Mouse (Mus musculus) CH12.LX (cell line): ENCODE measurements around the gene Syt1. TPM values are rescaled to one million over a fixed set of nuclear protein-coding genes. Genes with fewer than 3 reads are reported as not detected.

Experiments used
- DNase-seq: peaks from one replicate; pipeline ENCODE4 v3.0.0-alpha.2; 2013; ENCODE audit errors: extremely low read depth
- H3K27ac ChIP-seq: 2 replicates; pipeline ENCODE4 v1.5.1; 2012; ENCODE audit warnings: low read depth, mild to moderate bottlenecking, control low read depth, moderate library complexity; ENCODE audit not compliant: insufficient read depth
- H3K27me3 ChIP-seq: replicated peaks from 2 replicates; pipeline ENCODE3; 2012; ENCODE audit warnings: inconsistent platforms
- H3K36me3 ChIP-seq, 2 experiments: replicated peaks in 1 of 2; 2 replicates each; pipeline versions ENCODE3 to v1.6.1; 2012; ENCODE audit warnings: inconsistent platforms in 1 of 2, low read length in 1 of 2, mild to moderate bottlenecking in 1 of 2, mixed read lengths in 1 of 2, moderate library complexity in 1 of 2; ENCODE audit not compliant: control insufficient read depth in 1 of 2, insufficient read depth in 1 of 2
- H3K4me1 ChIP-seq, 2 experiments: 2 replicates each; pipeline ENCODE4 v1.6.1; 2012; ENCODE audit warnings: inconsistent platforms in 1 of 2, moderate library complexity in 1 of 2; ENCODE audit not compliant: insufficient read depth in 2 of 2, control insufficient read depth in 1 of 2
- H3K4me2 ChIP-seq: 2 replicates; pipeline ENCODE4 v1.6.1; 2012; ENCODE audit warnings: low read depth, mild to moderate bottlenecking, control low read depth; ENCODE audit not compliant: poor library complexity, insufficient read depth, severe bottlenecking
- H3K4me3 ChIP-seq, 3 experiments: fragments of 150-350 bp in 1 of 3; sonication (generic) in 1 of 3; replicated peaks in 1 of 3; 2 replicates each; pipeline versions ENCODE3 to v1.5.1; 2011 to 2012; ENCODE audit warnings: low read depth in 2 of 3, low read length in 2 of 3, mild to moderate bottlenecking in 2 of 3, moderate library complexity in 2 of 3, control low read depth in 1 of 3, improper control_type of control experiment in 1 of 3, inconsistent platforms in 1 of 3, mixed read lengths in 1 of 3; ENCODE audit not compliant: poor library complexity in 1 of 3
- H3K79me2 ChIP-seq: replicated peaks from 2 replicates; pipeline ENCODE4 v1.6.1; 2012; ENCODE audit warnings: mild to moderate bottlenecking, moderate library complexity; ENCODE audit not compliant: control insufficient read depth, poor library complexity, insufficient read depth, severe bottlenecking; ENCODE audit errors: extremely low read depth
- H3K9ac ChIP-seq: 2 replicates; pipeline ENCODE4 v1.6.1; 2012; ENCODE audit warnings: low read depth, mild to moderate bottlenecking, control low read depth, moderate library complexity; ENCODE audit not compliant: insufficient read depth
- H3K9me3 ChIP-seq: replicated peaks from 2 replicates; pipeline ENCODE3; 2012; ENCODE audit warnings: low read length, inconsistent platforms, mixed read lengths
- CHD1 ChIP-seq: IDR thresholded peaks from 2 replicates; pipeline ENCODE4 v1.6.1; 2012; ENCODE audit warnings: low read depth, low read length, improper control_type of control experiment, inconsistent platforms
- ELF1 ChIP-seq: IDR thresholded peaks from 2 replicates; pipeline ENCODE4 v1.6.1; 2014; ENCODE audit warnings: low read depth, mild to moderate bottlenecking, inconsistent platforms, low read length, improper control_type of control experiment
- EP300 ChIP-seq: IDR thresholded peaks from 2 replicates; pipeline ENCODE4 v1.6.1; 2011; ENCODE audit warnings: low read length, improper control_type of control experiment
- GABPA ChIP-seq: IDR thresholded peaks from 2 replicates; pipeline ENCODE4 v1.6.1; 2012; ENCODE audit warnings: low read depth, low read length, improper control_type of control experiment, inconsistent platforms; ENCODE audit not compliant: insufficient replicate concordance
- HCFC1 ChIP-seq: IDR thresholded peaks from 2 replicates; pipeline ENCODE4 v1.6.1; 2012; ENCODE audit warnings: low read depth, mild to moderate bottlenecking, inconsistent platforms, low read length, improper control_type of control experiment
- JUN ChIP-seq: IDR thresholded peaks from 2 replicates; pipeline ENCODE4 v1.6.1; 2011; ENCODE audit warnings: low read depth, mild to moderate bottlenecking, low read length, improper control_type of control experiment, moderate library complexity; ENCODE audit not compliant: insufficient read depth
- JUND ChIP-seq: conservative IDR thresholded peaks from 2 replicates; pipeline ENCODE4 v1.6.1; 2011; ENCODE audit warnings: low read depth, low read length, improper control_type of control experiment
- MAFK ChIP-seq: IDR thresholded peaks from 2 replicates; pipeline ENCODE4 v1.6.1; 2011; ENCODE audit warnings: low read length, improper control_type of control experiment; ENCODE audit not compliant: insufficient replicate concordance
- MAZ ChIP-seq: IDR thresholded peaks from 2 replicates; pipeline ENCODE4 v1.6.1; 2012; ENCODE audit warnings: low read depth, mild to moderate bottlenecking, inconsistent platforms, low read length, improper control_type of control experiment, moderate library complexity
- MXI1 ChIP-seq: IDR thresholded peaks from 2 replicates; pipeline ENCODE4 v1.6.1; 2011; ENCODE audit warnings: mild to moderate bottlenecking, low read depth, low read length, improper control_type of control experiment
- NRF1 ChIP-seq: IDR thresholded peaks from 2 replicates; pipeline ENCODE4 v1.6.1; 2014; ENCODE audit warnings: low read depth, mild to moderate bottlenecking, inconsistent platforms, low read length, improper control_type of control experiment, moderate library complexity
- PAX5 ChIP-seq: IDR thresholded peaks from 2 replicates; pipeline ENCODE4 v1.6.1; 2012; ENCODE audit warnings: low read length, inconsistent platforms, mixed read lengths
- POLR2AphosphoS2 ChIP-seq: IDR thresholded peaks from 2 replicates; pipeline ENCODE4 v1.6.1; 2011; ENCODE audit warnings: low read depth, low read length, improper control_type of control experiment
- RAD21 ChIP-seq: IDR thresholded peaks from 2 replicates; pipeline ENCODE4 v1.6.1; 2011; ENCODE audit warnings: low read depth, mild to moderate bottlenecking, low read length, improper control_type of control experiment, moderate library complexity
- SMC3 ChIP-seq: IDR thresholded peaks from 2 replicates; pipeline ENCODE4 v1.6.1; 2011; ENCODE audit warnings: low read depth, low read length, improper control_type of control experiment
- TBP ChIP-seq: conservative IDR thresholded peaks from 2 replicates; pipeline ENCODE4 v1.6.1; 2011; ENCODE audit warnings: low read depth, low read length, improper control_type of control experiment
- USF2 ChIP-seq: conservative IDR thresholded peaks from 2 replicates; pipeline ENCODE4 v1.6.1; 2011; ENCODE audit warnings: low read depth, low read length, improper control_type of control experiment
- ZKSCAN1 ChIP-seq: IDR thresholded peaks from 2 replicates; pipeline ENCODE4 v1.6.1; 2012; ENCODE audit warnings: low read depth, inconsistent platforms, low read length, improper control_type of control experiment, borderline replicate concordance
- ZNF384 ChIP-seq: IDR thresholded peaks from 2 replicates; pipeline ENCODE4 v1.6.1; 2012; ENCODE audit warnings: low read depth, low read length, improper control_type of control experiment, inconsistent platforms
- dilution Hi-C: fragments of 300-500 bp; cut with MboI; formaldehyde crosslinking; loops from 2 replicates; pipeline ENCODE4 v1.14.3; 2020; ENCODE audit warnings: low sequenced_read_pairs; ENCODE audit not compliant: extremely low pct_unique_long_range_greater_than_20kb, extremely low pct_ligation_motif_present
- in situ Hi-C: fragments of 300-500 bp; cut with MboI; formaldehyde crosslinking; loops from 3 replicates; pipeline ENCODE4 v1.14.3; 2019; ENCODE audit warnings: low sequenced_read_pairs, low pct_ligation_motif_present, low pct_unique_long_range_greater_than_20kb, mixed read lengths
- polyA plus RNA-seq: library from polyadenylated mRNA; unstranded; fragments of >175 nt; gene quantifications from 2 replicates; pipeline ENCODE4 v1.2.1, GENCODE M21; 2012; ENCODE audit warnings: low read depth; ENCODE audit not compliant: insufficient read length
- total RNA-seq, 2 experiments: library from RNA; depleted of rRNA; stranded (reverse); fragments of 300-350 nt in 1 of 2; fragments of >200 nt in 1 of 2; gene quantifications; 2 replicates each; pipeline ENCODE4 v1.2.3; 2012 to 2014

Syt1 gene
- total and polyA plus RNA-seq, 3 experiments = not detected

DNA sequence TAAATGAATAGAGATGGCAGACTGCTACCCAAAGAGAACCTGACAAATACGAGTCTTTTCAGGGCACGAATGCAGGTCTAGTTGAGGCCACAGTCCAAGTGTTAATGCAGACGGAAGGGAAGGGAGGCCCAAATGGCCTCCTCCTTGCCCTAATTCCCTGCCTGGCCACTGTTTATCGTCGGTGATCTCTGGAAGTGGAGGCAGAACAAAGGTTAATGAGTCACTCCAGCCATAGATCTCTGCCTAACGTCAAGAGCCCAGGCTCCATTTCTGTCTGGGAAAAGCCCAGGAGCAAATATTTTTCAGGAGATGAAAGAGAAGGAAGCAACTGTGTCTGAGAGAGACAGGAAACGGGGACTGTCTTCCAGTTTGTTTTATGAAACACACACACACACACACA, 520.6 kb downstream of the Syt1 start:
- no peak overlapping the region for H3K9ac ChIP-seq
- TF ChIP-seq HCFC1 (no peak), TBP (no peak), POLR2AphosphoS2 (no peak), MAZ (no peak), EP300 (no peak), CHD1 (no peak), SMC3 (no peak), JUN (no peak), ELF1 (no peak), JUND (no peak), MAFK (no peak), USF2 (no peak), ZNF384 (no peak)
- no peak overlapping the region for H3K27ac ChIP-seq
- no peaks in the 10 kb centered on the region for H3K79me2 ChIP-seq
- DNase-seq = no peak
- dilution Hi-C loops (no loop called here), in situ Hi-C loops (no loop called here)
- no peak overlapping the region for H3K4me2 ChIP-seq
- H3K27me3 ChIP-seq = no peaks in the 10 kb centered on the region
- H3K4me3 ChIP-seq = no peak overlapping the region
- no peaks in the 10 kb centered on the region for H3K4me1 ChIP-seq
- H3K36me3 ChIP-seq = no peaks in the 10 kb centered on the region
- peaks cover 9% of the 10 kb centered on the region for H3K9me3 ChIP-seq

GRCm38 (mm10) chr10:108483991-108484390, 526.8 kb downstream of the Syt1 start:
- Histone ChIP-seq H3K79me2 (no peaks in the 10 kb centered on the region), H3K4me2 (no peak overlapping the region), H3K27ac (no peak overlapping the region), H3K4me1 (no peaks in the 10 kb centered on the region), H3K9ac (no peak overlapping the region), H3K27me3 (no peaks in the 10 kb centered on the region), H3K9me3 (no peaks in the 10 kb centered on the region), H3K36me3 (no peaks in the 10 kb centered on the region), H3K4me3 (no peak overlapping the region)
- in situ Hi-C loops (no loop called here), dilution Hi-C loops (no loop called here)
- DNase-seq = no peak
- no peak for TF ChIP-seq MXI1
- no peak for TF ChIP-seq ZKSCAN1
- no peak for TF ChIP-seq RAD21
- no peak for TF ChIP-seq PAX5
- no peak for TF ChIP-seq NRF1
- TF ChIP-seq HCFC1 = no peak
- TF ChIP-seq GABPA = no peak
